Mouse (Mus musculus): ENCODE results near the gene Runx2. TPM values are rescaled to one million over a fixed set of nuclear protein-coding genes. Genes with fewer than 3 reads are reported as not detected.

Gene Runx2
- polyA plus RNA-seq, 2 experiments, result 16.5 to 27.5 TPM

GRCm38 (mm10) chr17:44546801-44547200, 267.8 kb downstream of the Runx2 start:
- ATAC-seq (ENCODE audit: low FRiP score, low read depth), result no peak
- Histone ChIP-seq H3K27me3 (ENCODE audit: control insufficient read depth, insufficient read depth, low read length) (0 out of 2 replicates have a peak, but pooled peaks cover 3% of the 10 kb centered on the region), H3K9me3 (ENCODE audit: control insufficient read depth, low read length) (no peaks in the 10 kb centered on the region), H3K4me2 (replicated peaks; ENCODE audit: low read depth, low read length, severe bottlenecking) (no peak overlapping the region), H3K9ac (ENCODE audit: low read depth, low read length, severe bottlenecking) (no peak overlapping the region), H3K4me1 (ENCODE audit: control insufficient read depth, insufficient read depth, low read length) (peaks cover 3% of the 10 kb centered on the region; the same call in 1 of the 2 replicates), H3K36me3 (ENCODE audit: control insufficient read depth, insufficient read depth, low read length) (no peaks in the 10 kb centered on the region), H3K4me3 (replicated peaks; ENCODE audit: low read length) (no peak overlapping the region), H3K27ac (replicated peaks; ENCODE audit: low read depth, low read length) (no peak overlapping the region)
- 48% methylated on average over 8 of the region's 8 CpGs for WGBS
- no peak for DNase-seq (ENCODE audit: low spot score)
- TF ChIP-seq POLR2A (IDR thresholded peaks at IDR 0.05; ENCODE audit: borderline replicate concordance, extremely low read depth, insufficient read depth, insufficient read length), result no peak

- no peak for DNase-seq (ENCODE audit: low spot score)
- WGBS, result 49% methylated on average over 14 of the region's 14 CpGs
- H3K4me2 ChIP-seq (replicated peaks; ENCODE audit: low read depth, low read length, severe bottlenecking), result no peak overlapping the region
- 0 out of 2 replicates have a peak, but pooled peaks cover 3% of the 10 kb centered on the region for H3K27me3 ChIP-seq (ENCODE audit: control insufficient read depth, insufficient read depth, low read length)
- H3K9me3 ChIP-seq (ENCODE audit: control insufficient read depth, low read length), result no peaks in the 10 kb centered on the region
- H3K4me3 ChIP-seq (replicated peaks; ENCODE audit: low read length), result no peak overlapping the region
- no peak overlapping the region for H3K9ac ChIP-seq (ENCODE audit: low read depth, low read length, severe bottlenecking)
- peaks cover 3% of the 10 kb centered on the region; the same call in 1 of the 2 replicates for H3K4me1 ChIP-seq (ENCODE audit: control insufficient read depth, insufficient read depth, low read length)
- H3K27ac ChIP-seq (replicated peaks; ENCODE audit: low read depth, low read length), result no peak overlapping the region
- no peak for ATAC-seq (ENCODE audit: low FRiP score, low read depth)
- no peak for TF ChIP-seq POLR2A (IDR thresholded peaks at IDR 0.05; ENCODE audit: borderline replicate concordance, extremely low read depth, insufficient read depth, insufficient read length)
- no peaks in the 10 kb centered on the region for H3K36me3 ChIP-seq (ENCODE audit: control insufficient read depth, insufficient read depth, low read length)
Measured at GRCm38 (mm10) chr17:44545141-44545813, 269.3 kb downstream of the Runx2 start.

DNA sequence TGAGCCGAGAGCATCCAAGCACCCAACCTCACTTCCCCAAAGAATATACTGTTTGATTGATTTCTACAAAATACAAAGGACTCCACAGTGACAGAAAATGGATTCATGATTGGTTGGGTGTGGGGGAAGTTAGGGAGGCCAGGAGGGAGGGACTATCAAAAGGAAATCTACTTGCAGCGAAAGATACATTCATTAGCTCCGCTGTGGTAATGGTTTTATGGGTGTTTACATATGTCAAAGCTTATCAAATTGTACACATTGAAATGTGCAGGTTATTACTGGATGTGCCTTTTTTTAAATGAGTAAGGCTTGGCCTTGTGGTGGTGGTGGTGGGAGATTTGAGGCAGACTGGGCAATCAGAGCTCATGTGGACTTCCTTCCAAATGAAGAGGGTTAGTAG, 271.9 kb downstream of the Runx2 start:
- H3K4me3 ChIP-seq (replicated peaks; ENCODE audit: low read length), result no peak overlapping the region
- no peaks in the 10 kb centered on the region for H3K9me3 ChIP-seq (ENCODE audit: control insufficient read depth, low read length)
- 97% methylated on average over 3 of the region's 3 CpGs for WGBS
- TF ChIP-seq POLR2A (IDR thresholded peaks at IDR 0.05; ENCODE audit: borderline replicate concordance, extremely low read depth, insufficient read depth, insufficient read length), result no peak
- H3K36me3 ChIP-seq (ENCODE audit: control insufficient read depth, insufficient read depth, low read length), result no peaks in the 10 kb centered on the region
- ATAC-seq (ENCODE audit: low FRiP score, low read depth), result no peak
- no peak overlapping the region for H3K4me2 ChIP-seq (replicated peaks; ENCODE audit: low read depth, low read length, severe bottlenecking)
- H3K4me1 ChIP-seq (ENCODE audit: control insufficient read depth, insufficient read depth, low read length), result peaks cover 3% of the 10 kb centered on the region; the same call in 1 of the 2 replicates
- no peak for DNase-seq (ENCODE audit: low spot score)
- no peak overlapping the region for H3K27ac ChIP-seq (replicated peaks; ENCODE audit: low read depth, low read length)
- 0 out of 2 replicates have a peak, but pooled peaks cover 3% of the 10 kb centered on the region for H3K27me3 ChIP-seq (ENCODE audit: control insufficient read depth, insufficient read depth, low read length)
- H3K9ac ChIP-seq (ENCODE audit: low read depth, low read length, severe bottlenecking), result no peak overlapping the region

DNA sequence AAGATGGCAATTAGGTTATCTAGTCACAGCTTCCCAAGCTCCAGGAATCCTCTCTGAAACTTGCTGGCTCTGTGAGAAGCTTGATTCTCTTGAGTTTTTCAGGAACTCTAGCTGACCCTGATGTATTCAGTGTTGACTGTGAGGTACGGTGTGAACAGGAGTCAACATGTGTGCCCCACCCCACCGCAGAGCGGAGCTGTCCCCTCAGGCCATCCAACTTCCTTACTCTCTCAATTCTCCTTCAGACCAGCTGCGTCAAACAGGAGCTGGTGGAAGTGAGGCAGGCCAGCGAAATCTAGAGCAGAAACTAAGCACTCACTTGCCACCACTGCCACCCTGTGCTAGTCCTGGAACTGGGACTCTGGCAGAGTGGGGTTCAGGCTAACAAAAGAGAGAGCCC, 273.9 kb downstream of the Runx2 start:
- no peak overlapping the region for H3K4me3 ChIP-seq (replicated peaks; ENCODE audit: low read length)
- H3K27me3 ChIP-seq (ENCODE audit: control insufficient read depth, insufficient read depth, low read length), result 0 out of 2 replicates have a peak, but pooled peaks cover 3% of the 10 kb centered on the region
- ATAC-seq (ENCODE audit: low FRiP score, low read depth) (no peak), DNase-seq (ENCODE audit: low spot score) (no peak)
- no peak overlapping the region for H3K27ac ChIP-seq (replicated peaks; ENCODE audit: low read depth, low read length)
- H3K4me2 ChIP-seq (replicated peaks; ENCODE audit: low read depth, low read length, severe bottlenecking), result no peak overlapping the region
- no peak for TF ChIP-seq POLR2A (IDR thresholded peaks at IDR 0.05; ENCODE audit: borderline replicate concordance, extremely low read depth, insufficient read depth, insufficient read length)
- H3K9ac ChIP-seq (ENCODE audit: low read depth, low read length, severe bottlenecking), result no peak overlapping the region
- WGBS, result 21% methylated on average over 5 of the region's 5 CpGs
- H3K9me3 ChIP-seq (ENCODE audit: control insufficient read depth, low read length), result no peaks in the 10 kb centered on the region
- H3K36me3 ChIP-seq (ENCODE audit: control insufficient read depth, insufficient read depth, low read length), result no peaks in the 10 kb centered on the region
- peaks cover 3% of the 10 kb centered on the region; the same call in 1 of the 2 replicates for H3K4me1 ChIP-seq (ENCODE audit: control insufficient read depth, insufficient read depth, low read length)

DNA sequence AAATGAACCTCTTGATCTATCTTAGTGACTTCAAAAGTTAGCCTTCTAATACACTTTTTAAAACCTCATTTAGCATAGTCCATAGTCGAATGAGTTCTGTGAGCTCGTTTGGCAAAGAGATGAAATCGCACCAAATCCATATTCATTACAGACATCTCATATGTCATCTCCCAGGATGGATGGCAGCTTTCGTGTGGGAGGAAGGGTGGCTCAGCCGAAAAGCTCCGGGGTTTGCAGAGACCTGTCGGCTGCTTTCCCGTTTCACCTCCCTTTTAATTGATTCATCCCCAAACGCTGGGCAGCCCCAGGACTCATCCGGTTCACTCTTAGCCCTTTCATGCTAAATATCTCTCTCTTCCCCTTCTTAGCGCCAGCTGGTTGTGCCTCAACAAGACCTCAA, 275.7 kb downstream of the Runx2 start:
- Histone ChIP-seq H3K9ac (ENCODE audit: low read depth, low read length, severe bottlenecking) (no peak overlapping the region), H3K27me3 (ENCODE audit: control insufficient read depth, insufficient read depth, low read length) (no peaks in the 10 kb centered on the region), H3K4me2 (replicated peaks; ENCODE audit: low read depth, low read length, severe bottlenecking) (no peak overlapping the region), H3K9me3 (ENCODE audit: control insufficient read depth, low read length) (no peaks in the 10 kb centered on the region), H3K27ac (replicated peaks; ENCODE audit: low read depth, low read length) (no peak overlapping the region), H3K4me1 (ENCODE audit: control insufficient read depth, insufficient read depth, low read length) (no peaks in the 10 kb centered on the region), H3K36me3 (ENCODE audit: control insufficient read depth, insufficient read depth, low read length) (no peaks in the 10 kb centered on the region), H3K4me3 (replicated peaks; ENCODE audit: low read length) (no peak overlapping the region)
- TF ChIP-seq POLR2A (IDR thresholded peaks at IDR 0.05; ENCODE audit: borderline replicate concordance, extremely low read depth, insufficient read depth, insufficient read length), result no peak
- ATAC-seq (ENCODE audit: low FRiP score, low read depth) (no peak), DNase-seq (ENCODE audit: low spot score) (no peak)
- WGBS, result 29% methylated on average over 11 of the region's 11 CpGs
